Mouse (Mus musculus) activated CD4-positive, CD25-positive, alpha-beta regulatory T cell, adult 4 months (primary cell): Measurements from ENCODE around the gene Pbx4. TPM values are rescaled to one million over a fixed set of nuclear protein-coding genes. Genes with fewer than 3 reads are reported as not detected.

Experiments
- ATAC-seq: one replicate; pipeline ENCODE4 v1.8.0; 2017
- polyA plus RNA-seq, 2 experiments: library from polyadenylated mRNA; unstranded; fragments of 100-300 nt; shearing (Covaris generic); gene quantifications; one replicate each; pipeline ENCODE4 v1.2.1; 2017

The Pbx4 gene
- polyA plus RNA-seq, 2 experiments from 2014 or later: 13.1 to 15.4 TPM

DNA sequence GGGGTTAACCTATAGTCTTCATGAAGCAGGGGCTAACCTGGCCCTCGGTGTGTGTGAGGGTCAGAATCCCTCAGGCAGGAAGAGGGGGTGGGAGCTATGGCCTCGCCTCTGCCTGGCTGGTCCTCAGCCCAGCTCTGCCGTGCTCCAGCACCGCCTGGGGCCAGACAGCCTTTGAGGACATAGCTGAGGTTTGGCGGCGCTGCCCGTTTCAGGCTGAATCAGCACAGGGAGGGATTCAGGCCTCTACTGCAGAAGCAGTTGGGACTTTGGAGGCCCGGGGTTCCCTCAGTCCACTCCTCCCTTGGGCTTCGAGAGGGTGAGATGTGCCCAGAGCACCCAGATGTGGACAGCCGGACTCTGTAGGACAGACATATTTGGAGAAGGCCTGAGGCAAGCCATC is 43.8 kb downstream of the Pbx4 start:
- ATAC-seq: no peak

DNA sequence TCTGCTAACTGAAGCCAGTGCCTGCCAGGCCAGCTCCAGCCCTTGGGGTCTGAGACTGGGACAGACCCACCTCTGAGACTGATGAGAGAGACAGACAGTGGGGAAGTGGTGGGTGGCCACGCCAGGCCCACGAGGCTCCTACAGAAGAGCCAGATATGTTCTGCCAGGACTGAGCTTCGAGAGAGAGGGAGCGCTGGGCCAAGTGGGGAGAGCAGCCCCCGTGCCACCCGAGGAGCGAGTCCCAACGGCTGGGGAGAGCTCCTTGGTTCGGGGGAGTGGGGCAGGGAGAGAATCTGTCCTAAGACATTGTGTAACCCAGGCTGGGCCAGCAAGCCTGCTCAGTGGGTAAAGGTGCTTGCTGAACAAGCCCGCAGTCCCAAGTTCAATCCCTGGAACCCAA is 44.7 kb downstream of the Pbx4 start:
- no peak for ATAC-seq

DNA sequence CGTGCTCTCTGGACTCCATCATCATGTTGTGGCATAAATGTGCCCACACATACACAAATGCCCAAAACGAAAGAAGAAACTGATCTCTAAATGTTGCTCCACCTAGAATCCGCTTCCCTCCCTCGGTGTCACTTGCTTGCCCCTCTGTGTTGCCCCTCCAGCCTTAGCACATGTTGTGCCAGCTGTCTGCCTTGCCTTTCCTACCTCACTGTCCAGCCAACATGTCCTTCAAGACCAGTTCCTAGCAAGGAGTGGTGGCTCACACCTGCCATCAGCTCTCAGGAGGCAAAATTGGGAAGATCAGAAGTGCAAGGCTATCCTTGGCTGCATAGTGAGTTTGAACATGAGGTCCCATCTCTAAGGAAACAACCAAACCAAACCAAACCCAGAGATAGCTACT is 45.1 kb downstream of the Pbx4 start:
- no peak for ATAC-seq

DNA sequence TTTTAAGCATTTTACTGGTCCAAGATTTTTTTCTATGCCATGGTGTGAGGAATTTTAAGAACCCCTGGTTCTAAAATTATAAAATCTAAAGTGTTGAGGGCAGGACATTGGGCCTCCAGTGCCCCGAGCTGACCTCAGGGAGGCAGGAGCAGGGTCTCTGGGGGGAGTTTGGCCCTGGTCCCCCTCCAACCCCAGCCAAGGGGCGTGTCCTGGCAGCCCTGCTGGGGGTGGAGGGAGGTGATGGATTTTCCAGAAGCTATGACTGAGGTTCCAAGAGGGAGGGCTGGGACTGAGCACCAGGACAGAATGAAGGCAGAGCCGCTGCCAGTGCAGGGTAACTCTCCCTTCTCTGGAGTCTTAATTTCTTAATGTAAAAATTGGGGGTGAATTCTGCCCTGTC is 45.7 kb downstream of the Pbx4 start:
- no peak for ATAC-seq

DNA sequence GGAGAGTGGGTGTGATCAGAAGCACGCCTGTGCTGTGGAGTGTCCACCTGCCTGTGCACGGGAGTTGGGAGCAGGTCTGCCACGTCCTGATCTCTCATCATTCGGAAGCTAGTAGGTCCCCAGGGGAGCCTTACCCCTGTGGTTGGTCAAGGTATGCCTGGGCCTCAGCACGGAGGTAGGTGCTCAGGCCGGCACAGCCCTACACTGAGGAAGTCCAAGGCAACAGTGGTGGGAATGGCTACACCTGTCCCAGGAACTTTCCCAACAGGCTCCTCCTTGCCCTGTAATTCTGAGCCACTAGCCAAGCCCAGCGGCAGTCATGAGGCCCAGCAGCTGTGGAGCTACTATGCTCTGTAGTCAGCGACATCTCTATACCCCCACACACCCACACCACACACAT is 47.4 kb downstream of the Pbx4 start:
- ATAC-seq: no peak

DNA sequence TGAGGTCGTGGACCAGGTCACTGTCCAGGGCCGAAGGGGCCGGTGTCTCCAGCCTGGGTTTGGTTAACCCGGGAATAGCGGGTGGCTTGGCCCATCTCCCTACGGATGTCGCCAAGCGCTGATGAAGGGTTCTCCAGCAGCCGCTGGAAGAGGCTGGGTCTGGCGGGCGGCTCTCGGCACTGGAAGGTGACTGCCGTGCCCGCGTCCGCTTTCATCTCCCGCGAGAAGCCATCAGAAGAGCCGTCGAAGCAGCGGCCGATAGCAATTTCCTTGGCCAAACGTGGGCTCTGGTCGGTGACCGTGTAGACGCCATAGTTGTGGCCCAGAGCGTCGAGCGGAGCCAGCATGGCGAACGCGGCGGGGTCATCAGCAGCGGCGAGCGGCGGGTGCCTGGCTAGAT is 48.5 kb downstream of the Pbx4 start:
- no peak for ATAC-seq

DNA sequence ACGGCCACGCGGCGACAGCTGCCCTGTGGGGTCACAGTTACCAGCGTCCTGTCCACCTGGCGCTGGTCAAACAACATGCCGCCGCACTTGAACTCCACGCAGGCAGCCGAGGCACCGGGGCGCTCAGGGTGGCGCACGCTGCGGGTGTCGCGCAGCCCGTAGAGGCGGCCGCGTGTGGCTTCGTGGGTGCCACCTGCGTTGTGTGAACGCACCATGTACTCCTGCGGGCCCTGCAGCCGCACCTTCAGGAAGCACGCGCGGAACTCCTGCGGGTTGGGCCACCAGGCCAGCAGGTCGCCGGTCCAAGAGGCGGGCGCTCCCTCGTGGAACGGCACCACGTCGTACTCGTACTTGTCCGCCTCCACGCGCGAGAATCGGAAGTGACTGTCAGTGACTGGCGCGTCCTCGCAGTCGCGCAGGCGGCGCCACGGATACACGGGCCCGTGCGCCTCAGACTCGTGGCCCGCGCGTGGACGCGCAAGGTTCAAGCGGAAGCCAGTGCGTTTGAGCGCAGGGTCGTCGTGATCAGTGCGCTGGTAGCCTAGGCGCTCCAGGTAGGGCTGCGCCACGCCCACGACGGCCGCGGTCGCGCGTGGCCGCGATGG is 49.1 kb downstream of the Pbx4 start:
- no peak for ATAC-seq

DNA sequence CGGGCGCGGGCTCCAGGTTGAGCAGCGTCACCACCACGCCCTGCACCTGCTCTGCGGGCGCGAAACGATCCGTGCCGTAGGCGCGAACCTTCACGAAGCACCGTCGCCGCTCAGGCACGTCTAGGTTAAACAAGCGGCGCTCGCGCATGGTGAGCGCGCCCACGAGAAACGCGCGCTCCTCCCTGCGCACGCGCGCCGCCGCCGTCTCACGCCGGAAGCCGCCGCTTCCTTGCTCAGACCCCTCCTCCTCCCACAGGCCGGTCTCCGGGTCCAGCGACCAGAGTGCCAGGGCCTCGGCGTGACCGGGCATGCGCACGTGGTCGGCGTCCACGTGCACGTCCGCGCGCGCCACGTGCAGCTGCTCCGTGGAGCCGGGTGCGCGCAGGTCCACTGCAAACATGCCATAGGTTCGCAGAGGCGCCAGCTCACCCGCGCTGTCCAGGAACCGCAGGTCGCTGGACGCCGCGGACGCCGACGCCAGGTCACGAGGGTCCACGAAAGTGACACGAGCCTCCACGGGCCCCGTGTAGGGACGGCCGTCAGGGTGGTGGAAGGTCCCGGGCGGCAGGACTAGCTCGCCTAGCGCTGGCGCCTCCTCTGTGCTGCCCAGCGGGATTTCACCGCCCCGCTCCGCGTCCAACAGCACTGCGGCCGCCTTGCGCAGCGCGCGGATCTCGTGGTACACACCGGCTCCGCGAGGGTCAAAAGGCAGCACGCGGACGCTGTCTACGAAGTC is 49.9 kb downstream of the Pbx4 start:
- no peak for ATAC-seq

DNA sequence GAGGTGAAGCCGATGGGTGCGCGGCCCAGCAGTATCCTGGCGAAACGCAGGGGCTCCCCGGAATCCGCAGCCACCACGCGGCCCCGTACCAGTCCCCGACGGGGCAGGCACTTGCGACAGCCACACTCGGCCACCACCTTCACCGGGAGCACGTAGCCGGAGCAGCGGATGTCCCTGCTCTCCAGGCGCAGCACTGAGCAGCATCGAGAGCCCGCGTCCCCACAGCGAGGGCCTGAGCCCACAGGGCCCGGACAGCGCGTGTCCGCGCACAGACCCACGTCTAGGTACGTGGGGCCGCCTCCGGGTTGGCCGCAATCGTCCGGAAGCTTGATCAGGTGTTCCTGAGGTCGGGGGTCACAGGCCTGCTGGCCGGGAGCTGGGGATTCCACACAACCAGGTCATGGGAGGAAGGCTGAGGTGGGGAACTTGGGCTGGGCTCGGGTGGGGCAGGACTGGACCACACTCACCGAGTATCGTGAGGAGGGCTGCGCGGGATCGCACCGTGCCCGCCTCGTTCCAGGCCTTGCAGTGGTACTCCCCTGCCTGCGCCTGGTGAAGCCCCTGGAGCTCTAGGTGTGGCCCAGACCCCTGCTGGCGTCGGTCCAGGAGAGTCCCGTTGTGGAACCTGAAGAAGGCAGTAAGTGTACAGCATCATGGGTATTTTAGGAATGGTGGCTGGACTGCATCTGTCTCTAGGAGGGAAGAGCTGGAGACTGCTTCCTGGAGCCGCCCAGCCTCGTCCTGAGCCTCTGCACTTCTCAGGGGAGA is 50.7 kb downstream of the Pbx4 start:
- ATAC-seq: no peak

DNA sequence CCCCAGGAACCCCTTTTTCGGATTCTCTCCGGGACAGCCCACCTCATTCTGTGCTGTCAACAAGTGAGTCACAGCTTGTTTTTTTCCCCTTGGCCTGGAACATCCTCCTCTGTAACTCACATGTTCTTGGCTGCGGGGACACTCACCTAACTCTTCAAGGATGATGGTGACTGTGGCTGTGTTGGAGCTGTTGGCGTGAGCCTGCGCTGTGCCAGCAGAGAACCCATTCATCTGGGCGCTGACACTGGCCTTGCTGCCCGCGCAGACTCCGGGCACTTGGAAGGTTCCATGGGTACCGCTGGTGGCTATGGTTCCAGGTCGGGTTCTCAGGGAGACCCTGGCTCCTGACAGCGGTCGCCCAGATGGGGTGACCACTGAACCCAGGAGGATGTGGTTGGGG is 51.9 kb downstream of the Pbx4 start:
- ATAC-seq: no peak

DNA sequence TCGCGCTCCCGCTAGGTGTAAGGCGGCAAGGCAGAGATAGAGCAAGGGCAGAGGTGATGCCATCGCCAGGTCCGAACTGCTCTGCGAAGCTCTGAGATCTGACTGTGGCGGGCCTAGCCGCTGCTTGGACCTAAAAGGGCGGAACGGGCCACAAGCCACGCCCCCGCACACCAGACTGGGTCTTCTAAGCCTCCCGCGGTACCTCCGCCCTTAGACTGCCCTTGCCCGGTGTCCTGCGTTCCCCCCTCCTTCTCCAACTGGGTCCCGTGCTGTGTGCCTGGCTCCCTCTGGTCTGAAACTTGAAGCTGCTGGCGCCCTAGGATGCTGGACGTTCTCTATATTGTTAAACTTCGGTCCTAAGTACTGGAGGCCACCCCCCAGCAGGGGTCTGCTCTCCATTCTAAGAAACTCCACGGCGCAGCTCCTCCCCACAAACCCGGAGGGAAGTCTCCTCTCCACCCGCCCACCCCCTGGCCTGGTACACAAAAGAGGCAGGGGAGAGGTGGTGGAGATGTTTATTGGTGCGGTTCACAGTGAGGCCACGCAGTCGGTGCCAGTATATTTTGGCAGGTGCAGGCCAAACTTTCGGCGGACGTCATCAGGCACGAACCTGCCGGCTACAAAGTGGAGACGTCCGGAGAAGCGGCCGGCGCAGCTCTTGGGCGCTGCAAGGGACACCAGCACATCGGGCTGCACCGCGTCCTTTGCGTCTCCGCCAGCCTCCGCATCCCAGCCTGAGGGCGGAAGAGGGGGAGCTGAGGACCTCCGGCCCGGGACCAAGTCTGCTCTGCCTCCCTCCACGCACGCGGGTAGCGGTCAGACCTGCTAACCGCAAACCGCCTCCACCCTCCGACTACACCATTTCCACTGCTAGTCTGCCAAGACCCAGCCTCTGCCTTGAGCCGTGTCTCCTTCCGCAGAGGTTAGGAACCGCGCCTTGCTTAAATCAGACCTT is 55.3 kb downstream of the Pbx4 start, which contains the start of gene Cilp2:
TSS of gene Cilp2 (minus strand) at position 399 of the 955 bp plus-strand sequence.
- peak; percentile 40 for ATAC-seq

DNA sequence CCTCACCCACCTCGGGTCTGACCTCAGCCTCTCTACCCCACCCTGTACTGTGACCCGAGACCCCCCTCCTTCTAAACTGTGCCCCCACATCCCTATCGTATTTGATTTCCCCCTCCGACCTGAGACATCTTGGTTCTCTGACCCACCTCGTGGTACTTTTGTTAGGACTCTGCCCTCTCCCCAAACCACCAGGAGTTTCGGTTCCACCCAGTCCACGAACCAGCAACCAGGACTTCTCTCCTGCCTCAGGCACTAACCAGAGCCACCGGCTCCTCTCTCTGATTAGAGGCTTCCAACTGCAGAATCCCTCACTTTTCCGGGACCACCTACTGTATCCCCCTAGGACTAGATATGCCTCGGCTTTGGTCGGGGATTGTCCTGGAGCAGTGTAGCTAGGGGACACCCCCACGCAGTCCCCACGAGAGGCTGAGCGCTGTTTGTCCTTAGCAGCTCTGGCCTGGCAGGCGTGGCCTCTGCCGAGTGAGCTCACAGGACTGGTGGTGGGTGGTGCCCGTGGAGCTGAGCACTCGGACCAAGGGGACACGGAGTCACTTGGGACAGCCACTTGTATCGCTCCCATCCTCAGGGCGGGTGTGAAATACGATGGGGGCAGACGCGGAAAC is 56.1 kb downstream of the Pbx4 start:
- no peak for ATAC-seq

DNA sequence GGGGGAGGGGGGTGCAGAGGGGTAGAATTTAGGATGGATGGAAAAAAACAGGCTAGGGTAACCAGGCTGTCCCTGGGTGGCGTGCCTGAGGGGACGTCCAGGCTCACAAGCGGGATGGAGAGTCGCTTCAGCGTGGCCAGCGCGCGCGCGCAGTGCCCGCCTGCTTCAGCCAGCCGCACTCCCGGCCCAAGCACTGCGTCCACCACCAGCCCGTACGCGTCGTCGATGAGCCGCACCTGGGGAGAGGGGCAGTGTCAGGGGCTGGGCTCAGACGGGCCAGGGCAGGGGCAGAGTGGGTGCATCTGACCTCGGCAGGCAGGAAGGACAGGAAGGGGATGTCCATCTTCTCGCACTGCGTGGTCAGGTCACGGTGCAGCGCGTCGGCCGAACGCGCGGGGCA is 56.6 kb downstream of the Pbx4 start:
- no peak for ATAC-seq

DNA sequence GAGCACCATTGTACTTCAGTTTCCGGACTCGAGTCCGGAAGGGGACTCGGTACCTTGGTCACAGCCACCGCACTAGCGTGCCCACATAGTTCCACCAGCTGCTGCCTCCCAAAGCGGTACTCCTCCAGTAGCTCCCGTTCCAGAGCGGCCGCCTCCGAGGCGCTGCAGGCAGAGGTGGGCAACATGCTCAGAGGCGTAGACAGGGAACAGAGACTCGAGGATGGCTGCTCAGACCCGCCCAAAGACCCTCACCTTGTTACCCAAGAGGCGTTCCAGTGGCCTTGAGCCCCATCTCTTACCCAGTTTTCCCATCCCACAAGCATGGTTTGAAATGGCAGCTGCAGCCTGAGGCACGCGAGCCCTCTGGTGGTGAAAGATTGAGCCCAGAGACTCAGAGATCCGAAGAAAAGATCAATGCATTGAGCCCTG is 58.5 kb downstream of the Pbx4 start:
- ATAC-seq: no peak

DNA sequence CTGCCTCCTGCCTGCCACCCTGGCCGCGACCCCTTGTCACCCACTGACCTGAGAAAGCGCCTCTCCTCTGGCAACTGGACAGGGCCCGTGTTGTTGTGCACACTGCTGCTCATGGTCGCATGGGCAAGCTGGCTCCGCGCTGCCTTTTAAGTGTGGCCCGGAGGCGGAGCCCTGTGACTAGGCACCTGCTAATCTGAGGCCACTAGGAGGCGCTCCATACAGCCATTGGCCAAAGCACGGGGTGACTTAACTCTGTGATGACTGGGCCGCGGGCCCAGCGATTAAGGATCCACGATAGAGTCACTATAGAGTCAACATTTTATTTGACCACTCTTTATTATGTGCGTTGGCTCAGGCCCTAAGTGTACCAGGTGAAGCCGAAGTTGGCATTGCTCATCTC is 61.6 kb downstream of the Pbx4 start:
- no peak for ATAC-seq

DNA sequence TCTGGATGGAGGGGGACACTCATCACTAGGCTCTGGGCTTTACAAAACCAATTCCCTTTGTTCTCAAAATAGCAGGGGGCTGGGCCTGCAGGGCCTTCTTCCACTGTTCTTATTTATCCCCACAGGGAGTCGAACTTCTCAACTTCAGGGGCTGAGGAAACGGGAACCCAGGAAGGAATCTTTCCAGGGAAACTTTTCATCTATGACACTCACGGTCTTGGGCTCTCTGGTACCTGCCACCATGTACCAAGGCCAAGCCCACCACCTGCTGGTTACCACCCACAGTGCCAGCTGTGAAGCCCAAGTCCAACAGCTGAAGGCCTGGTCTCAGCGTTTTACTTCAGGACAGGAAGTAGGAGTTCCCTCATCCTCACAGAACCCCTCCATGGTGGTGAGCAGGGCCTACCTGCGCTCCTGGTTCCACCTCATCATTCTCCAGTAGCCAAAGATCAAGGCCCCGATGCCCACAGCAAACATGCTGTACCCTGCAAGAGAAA is 62.6 kb downstream of the Pbx4 start:
- ATAC-seq: no peak

DNA sequence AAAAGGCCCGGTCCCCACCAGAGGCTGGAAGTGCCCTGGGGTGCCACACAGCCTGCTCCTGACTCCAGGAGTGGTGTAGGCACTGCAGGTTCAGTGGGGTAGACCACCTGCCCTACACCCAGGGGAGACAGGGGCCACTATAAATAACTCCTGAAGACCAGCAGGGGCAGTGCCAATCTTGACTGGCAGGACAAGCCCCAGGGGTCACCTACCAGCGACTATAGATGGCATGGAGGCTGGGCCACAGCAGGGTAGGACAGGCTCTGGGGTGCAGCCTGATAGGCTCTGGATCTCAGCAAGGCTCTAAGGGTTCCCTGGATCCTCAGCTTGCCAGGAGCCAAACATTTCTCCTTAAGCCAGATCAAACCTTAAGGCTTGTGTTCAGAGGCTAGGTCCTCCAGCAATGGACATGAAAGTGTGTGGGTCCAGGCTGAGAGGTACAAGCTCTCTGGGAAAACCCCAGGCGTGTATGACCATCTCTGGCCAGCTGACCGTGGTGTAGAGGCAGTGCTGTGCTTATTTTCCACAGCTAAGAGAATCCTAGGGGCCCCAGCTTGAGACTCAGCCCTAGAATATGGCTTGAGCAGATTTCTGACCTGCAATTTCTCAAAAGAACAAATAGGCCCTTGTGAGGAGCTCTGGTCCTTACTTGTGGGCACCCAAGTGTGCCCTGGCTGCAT is 63.6 kb downstream of the Pbx4 start:
- no peak for ATAC-seq

DNA sequence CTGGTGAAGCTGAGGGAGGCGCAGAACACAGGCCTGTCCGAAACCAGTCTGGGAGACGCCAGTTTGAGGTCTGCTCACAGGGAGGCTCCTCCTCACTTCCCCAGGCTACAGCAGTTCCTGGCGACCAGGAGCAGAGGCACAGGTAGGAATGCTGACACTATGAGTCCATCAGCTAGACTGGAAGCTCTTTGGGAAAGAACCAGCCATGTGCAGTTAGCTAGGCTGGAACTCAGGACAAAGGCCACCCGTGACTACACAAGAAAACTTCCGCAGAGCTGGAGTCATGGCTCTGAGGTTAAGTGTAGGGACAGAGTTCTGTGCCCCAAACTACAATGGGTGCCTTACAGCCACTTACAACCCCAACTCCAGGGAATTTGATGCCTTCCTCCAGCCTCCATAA is 65.6 kb downstream of the Pbx4 start:
- ATAC-seq: no peak

DNA sequence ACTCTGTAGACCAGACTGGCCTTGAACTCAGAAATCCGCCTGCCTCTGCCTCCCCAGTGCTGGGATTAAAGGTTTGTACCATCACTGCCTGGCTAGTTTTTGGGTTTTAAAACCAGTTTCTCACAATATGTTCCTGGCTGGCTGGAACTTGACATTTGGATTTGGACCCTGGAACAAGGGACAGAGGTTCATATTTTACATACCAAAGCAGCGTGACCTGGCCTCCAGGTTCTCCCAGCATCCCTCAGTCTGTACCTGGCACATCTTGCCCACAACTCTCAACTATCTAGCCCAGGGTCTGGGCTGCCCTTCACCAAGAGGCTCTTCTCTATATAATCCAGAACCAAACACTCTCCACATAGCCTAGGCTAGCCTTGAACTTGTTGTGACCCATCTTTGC is 67.6 kb downstream of the Pbx4 start:
- no peak for ATAC-seq

DNA sequence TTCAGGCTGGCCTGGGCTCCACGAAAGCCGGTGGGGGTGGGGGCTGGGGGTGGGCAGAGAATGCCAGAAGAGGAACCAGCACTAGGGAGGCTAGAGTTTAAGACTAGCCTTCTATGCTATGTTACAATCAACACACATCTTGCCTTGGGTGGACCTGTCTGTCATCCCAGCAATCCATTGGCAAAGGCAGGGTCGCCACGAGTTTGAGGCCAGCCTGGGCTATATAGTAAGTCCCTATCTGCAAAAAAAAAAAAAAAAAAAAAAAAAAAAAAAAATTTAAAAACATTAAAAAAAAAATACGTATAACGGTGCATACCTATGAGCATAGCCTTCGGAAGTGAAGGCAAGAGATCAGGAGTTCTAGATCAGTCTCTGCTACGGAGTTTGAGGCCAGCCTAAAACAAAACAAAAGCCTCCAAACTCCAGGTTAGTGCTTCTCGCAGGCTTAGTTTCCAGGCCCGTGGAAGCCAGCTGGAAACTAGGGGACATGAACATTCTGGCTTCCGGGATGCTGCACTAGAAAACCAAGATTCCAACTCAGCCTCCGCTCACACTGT is 68.7 kb downstream of the Pbx4 start:
- ATAC-seq: peak; percentile 15
